Mouse (Mus musculus) heart, embryonic 11.5 days (tissue): ENCODE measurements at regions not wholly inside any gene's neighbourhood (a gene's known extent, or its start where the extent isn't known, plus 50 kb on each side); places are given as distances from the start of the nearest gene placed in this dataset.

Experiments
- ATAC-seq: fragments of 200-750 bp; cut with Nextera tagmentation; replicated peaks from 2 replicates; pipeline ENCODE4 v1.8.0; 2017; ENCODE audit warnings: moderate library complexity; ENCODE audit not compliant: insufficient number of reproducible peaks, low FRiP score, low TSS enrichment
- H3K27ac ChIP-seq: fragments of 300-500 bp; sonication (generic); 2 replicates; pipeline ENCODE4 v1.5.1; 2014; ENCODE audit warnings: mild to moderate bottlenecking, low read depth, low read length
- H3K27me3 ChIP-seq: fragments of 300-500 bp; sonication (generic); 2 replicates; pipeline ENCODE4 v1.6.1; 2014; ENCODE audit warnings: mild to moderate bottlenecking, low read length, mixed read lengths; ENCODE audit not compliant: control insufficient read depth, insufficient read depth
- H3K36me3 ChIP-seq: fragments of 300-500 bp; sonication (generic); 2 replicates; pipeline ENCODE4 v1.6.1; 2014; ENCODE audit warnings: mild to moderate bottlenecking, low read length, moderate library complexity, mixed read lengths; ENCODE audit not compliant: control insufficient read depth, insufficient read depth
- H3K4me1 ChIP-seq: fragments of 300-500 bp; sonication (generic); 2 replicates; pipeline ENCODE4 v1.6.1; 2014; ENCODE audit warnings: low read length; ENCODE audit not compliant: control insufficient read depth, insufficient read depth
- H3K4me2 ChIP-seq: fragments of 300-500 bp; sonication (generic); 2 replicates; pipeline ENCODE4 v1.6.1; 2014; ENCODE audit warnings: mild to moderate bottlenecking, moderate library complexity
- H3K4me3 ChIP-seq: fragments of 300-500 bp; sonication (generic); 2 replicates; pipeline ENCODE4 v1.5.1; 2014; ENCODE audit warnings: low read depth, low read length
- H3K9ac ChIP-seq: fragments of 300-500 bp; sonication (generic); 2 replicates; pipeline ENCODE4 v1.6.1; 2014; ENCODE audit warnings: mild to moderate bottlenecking, low read depth, low read length, moderate library complexity
- H3K9me3 ChIP-seq: fragments of 300-500 bp; sonication (generic); replicated peaks from 2 replicates; pipeline ENCODE4 v1.6.1; 2016; ENCODE audit warnings: low read length; ENCODE audit not compliant: control insufficient read depth
- WGBS: fragments of 180-500 bp; shearing (Covaris S2); extraction: QIAGEN DNeasy Blood & Tissue Kit; methylation state at CpG from one replicate; pipeline ENCODE4 v1.1.7; 2014; ENCODE audit not compliant: insufficient replicate concordance; 5-methylcytosine and 5-hydroxymethylcytosine counted together

DNA sequence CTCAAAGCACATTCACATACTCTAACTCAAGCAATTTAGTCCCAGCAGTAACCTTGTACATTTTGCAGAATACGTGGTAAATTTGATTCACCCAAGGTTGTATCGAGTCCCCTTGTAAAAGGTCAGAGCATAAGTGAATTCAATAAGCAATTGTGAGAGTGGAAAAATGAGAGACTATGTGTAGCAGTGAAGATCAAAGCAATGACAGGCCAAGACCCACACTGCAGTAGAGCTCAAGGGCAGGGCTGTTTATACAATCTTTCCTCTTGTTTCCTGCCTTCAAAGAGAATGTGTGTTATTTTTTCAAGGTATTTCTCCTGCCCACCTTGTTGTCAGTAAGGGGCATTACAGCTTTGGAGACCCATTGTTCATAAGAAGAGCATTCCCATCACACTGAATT is 311.4 kb upstream of the Cblb start:
- Histone ChIP-seq H3K27me3 (no peaks in the 10 kb centered on the region), H3K9ac (no peak overlapping the region), H3K4me2 (no peak overlapping the region), H3K9me3 (no peaks in the 10 kb centered on the region), H3K4me1 (no peaks in the 10 kb centered on the region), H3K4me3 (no peak overlapping the region), H3K36me3 (no peaks in the 10 kb centered on the region), H3K27ac (no peak overlapping the region)
- ATAC-seq: no peak
- 77% methylated on average over 2 of the region's 2 CpGs for WGBS

DNA sequence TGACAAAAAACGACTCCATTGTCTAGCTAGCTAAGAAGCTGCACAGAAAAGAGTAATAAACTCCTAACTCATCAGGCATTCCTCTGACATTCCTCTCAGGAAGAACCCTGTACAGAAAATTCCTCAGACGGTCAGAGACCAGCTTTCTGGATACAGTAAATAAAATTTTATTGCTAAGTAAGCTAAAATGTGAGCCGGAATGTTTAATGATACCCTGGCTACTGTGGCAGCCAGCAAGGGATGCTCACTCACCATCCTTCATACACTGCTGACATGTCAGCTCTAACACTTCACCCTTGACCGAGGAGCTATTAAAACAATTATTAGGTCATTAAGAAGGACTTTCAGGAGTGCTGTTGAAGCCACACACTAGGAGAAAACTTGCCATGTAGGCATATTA is 308.3 kb upstream of the Cblb start:
- H3K27ac ChIP-seq: no peak overlapping the region
- no peak overlapping the region for H3K4me3 ChIP-seq
- H3K4me1 ChIP-seq: no peaks in the 10 kb centered on the region
- WGBS: 58% methylated on average over 4 of the region's 4 CpGs
- no peak for ATAC-seq
- H3K27me3 ChIP-seq: no peaks in the 10 kb centered on the region
- no peak overlapping the region for H3K4me2 ChIP-seq
- no peaks in the 10 kb centered on the region for H3K9me3 ChIP-seq
- H3K9ac ChIP-seq: no peak overlapping the region
- no peaks in the 10 kb centered on the region for H3K36me3 ChIP-seq

DNA sequence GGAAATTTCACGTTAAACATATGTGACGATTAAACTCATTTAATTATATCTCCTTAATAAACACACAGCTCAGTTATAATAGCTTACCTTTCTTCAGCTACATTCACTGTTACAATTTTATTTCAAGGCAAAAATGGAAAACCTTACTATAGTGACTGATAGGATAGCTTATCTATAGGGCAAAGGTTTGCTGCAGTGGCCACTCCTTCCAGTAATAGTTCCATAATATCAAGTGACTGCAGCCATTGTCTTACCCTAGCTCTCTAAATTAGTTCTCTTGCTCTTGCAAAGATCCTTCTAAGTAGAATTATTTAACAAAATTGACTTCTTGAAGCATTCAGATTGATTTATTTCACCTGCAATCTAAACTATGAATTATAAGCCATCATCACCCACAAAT is 289.1 kb upstream of the Cblb start:
- Histone ChIP-seq H3K9ac (no peak overlapping the region), H3K4me1 (no peaks in the 10 kb centered on the region), H3K27ac (no peak overlapping the region), H3K4me2 (no peak overlapping the region), H3K4me3 (no peak overlapping the region), H3K27me3 (no peaks in the 10 kb centered on the region), H3K36me3 (no peaks in the 10 kb centered on the region), H3K9me3 (no peaks in the 10 kb centered on the region)
- 92% methylated on average over 2 of the region's 2 CpGs for WGBS
- ATAC-seq: no peak

- no peak overlapping the region for H3K4me2 ChIP-seq
- ATAC-seq: no peak
- no peak overlapping the region for H3K4me3 ChIP-seq
- no peak overlapping the region for H3K27ac ChIP-seq
- no peaks in the 10 kb centered on the region for H3K27me3 ChIP-seq
- H3K9ac ChIP-seq: no peak overlapping the region
- H3K4me1 ChIP-seq: no peaks in the 10 kb centered on the region
- 76% methylated on average over 7 of the region's 7 CpGs for WGBS
- no peaks in the 10 kb centered on the region for H3K9me3 ChIP-seq
- H3K36me3 ChIP-seq: no peaks in the 10 kb centered on the region
Measured at GRCm38 (mm10) chr16:51751878-51752277, 279.1 kb upstream of the Cblb start.

DNA sequence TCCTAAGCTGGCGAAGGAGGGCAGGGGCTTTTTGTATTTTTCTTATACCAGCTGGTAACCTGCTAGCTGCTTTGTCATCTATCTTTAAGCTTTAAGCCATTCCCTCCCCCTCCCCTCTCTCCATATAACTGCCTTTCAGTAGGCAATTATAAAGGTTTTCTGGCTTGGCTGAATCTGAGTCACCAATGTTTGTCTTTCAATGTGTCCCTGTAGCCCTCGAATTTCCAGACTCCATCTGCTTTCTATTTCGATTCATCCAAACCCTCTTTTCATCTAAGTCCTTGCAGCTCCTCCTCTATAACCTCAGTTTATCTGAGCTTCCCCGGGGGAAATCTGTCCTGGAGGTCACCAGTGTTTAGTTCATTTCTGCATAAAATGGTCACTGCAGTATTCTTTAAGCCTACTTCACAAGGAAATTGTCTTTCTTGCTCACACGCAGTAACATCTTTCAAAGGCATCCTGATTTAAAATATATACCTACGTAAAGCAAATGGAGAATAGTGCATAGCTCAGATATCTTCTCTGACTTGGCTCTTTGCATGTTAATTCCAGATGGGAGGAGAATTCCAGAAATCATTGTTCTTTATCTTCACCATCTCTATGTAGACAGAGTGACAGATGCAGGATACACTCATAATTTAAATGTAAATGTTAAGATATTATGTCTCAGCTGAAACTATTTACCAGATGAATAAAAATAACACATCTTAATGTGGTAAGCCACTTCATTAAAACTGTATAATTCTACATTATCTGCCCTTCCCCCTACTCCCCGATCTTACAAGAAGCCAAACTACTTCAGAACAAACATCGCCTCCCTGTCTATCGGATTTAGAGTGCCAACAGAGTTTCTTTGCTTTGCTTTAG is 272.4 kb upstream of the Cblb start:
- 55% methylated on average over 9 of the region's 9 CpGs for WGBS
- Histone ChIP-seq H3K9me3 (no peaks in the 10 kb centered on the region), H3K9ac (no peak overlapping the region), H3K4me2 (no peak overlapping the region), H3K27ac (no peak overlapping the region), H3K4me1 (no peaks in the 10 kb centered on the region), H3K27me3 (no peaks in the 10 kb centered on the region), H3K4me3 (no peak overlapping the region), H3K36me3 (no peaks in the 10 kb centered on the region)
- no peak for ATAC-seq

DNA sequence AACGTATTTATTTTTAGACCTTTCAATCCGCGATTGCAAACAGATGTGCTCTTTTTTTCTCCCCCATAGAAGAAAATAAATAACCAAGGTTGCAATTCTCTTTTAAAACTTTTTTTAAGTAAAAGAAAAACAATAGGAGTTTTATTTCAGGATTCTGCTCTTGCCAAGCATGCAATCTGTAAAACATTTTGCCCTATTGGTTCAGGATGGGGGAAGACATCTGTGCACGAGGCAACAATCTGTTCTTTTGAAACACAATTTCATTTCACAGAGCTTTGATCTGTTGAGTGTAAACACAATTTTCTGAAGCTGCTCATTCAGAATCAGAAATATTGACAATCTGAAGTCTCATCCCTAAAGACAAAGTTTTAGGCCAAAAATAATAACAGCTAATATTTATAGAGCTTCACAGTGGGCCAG is 271.8 kb upstream of the Cblb start:
- Histone ChIP-seq H3K36me3 (no peaks in the 10 kb centered on the region), H3K27ac (no peak overlapping the region), H3K27me3 (no peaks in the 10 kb centered on the region), H3K4me2 (no peak overlapping the region), H3K9ac (no peak overlapping the region), H3K9me3 (no peaks in the 10 kb centered on the region), H3K4me1 (no peaks in the 10 kb centered on the region), H3K4me3 (no peak overlapping the region)
- no peak for ATAC-seq
- WGBS: 47% methylated on average over 4 of the region's 4 CpGs

GRCm38 (mm10) chr16:51767556-51767955 is 263.5 kb upstream of the Cblb start:
- H3K4me1 ChIP-seq: no peaks in the 10 kb centered on the region
- H3K9ac ChIP-seq: no peak overlapping the region
- no peak for ATAC-seq
- no peak overlapping the region for H3K4me2 ChIP-seq
- no peaks in the 10 kb centered on the region for H3K36me3 ChIP-seq
- H3K4me3 ChIP-seq: no peak overlapping the region
- H3K27me3 ChIP-seq: no peaks in the 10 kb centered on the region
- H3K27ac ChIP-seq: no peak overlapping the region
- no peaks in the 10 kb centered on the region for H3K9me3 ChIP-seq
- WGBS: 71% methylated on average over 3 of the region's 3 CpGs

GRCm38 (mm10) chr16:51778920-51779319 is 252.1 kb upstream of the Cblb start:
- Histone ChIP-seq H3K27me3 (no peaks in the 10 kb centered on the region), H3K9ac (no peak overlapping the region), H3K4me1 (no peaks in the 10 kb centered on the region), H3K36me3 (no peaks in the 10 kb centered on the region), H3K4me2 (no peak overlapping the region), H3K27ac (no peak overlapping the region), H3K4me3 (no peak overlapping the region), H3K9me3 (no peaks in the 10 kb centered on the region)
- WGBS: 71% methylated on average over 2 of the region's 2 CpGs
- ATAC-seq: no peak

DNA sequence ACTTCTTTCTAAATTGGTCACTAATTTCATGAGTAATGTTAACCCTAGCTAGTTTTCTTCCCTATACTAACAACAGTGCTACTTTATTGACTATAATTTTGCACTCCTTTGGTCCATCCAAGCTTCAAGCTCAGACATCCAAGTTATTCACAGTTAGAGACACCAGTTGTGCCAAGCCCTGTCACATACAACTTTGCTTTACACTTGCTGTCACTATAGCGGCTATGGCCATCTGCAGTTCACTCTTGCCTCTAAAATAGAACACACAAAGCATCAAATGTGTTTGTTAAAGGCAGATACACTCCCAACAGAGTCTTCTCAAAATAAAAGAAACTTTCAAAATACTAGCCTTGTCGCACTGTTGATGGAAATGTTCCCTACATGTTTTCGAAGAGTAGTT is 236.0 kb upstream of the Cblb start:
- Histone ChIP-seq H3K27me3 (no peaks in the 10 kb centered on the region), H3K36me3 (no peaks in the 10 kb centered on the region), H3K4me3 (no peak overlapping the region), H3K4me2 (no peak overlapping the region), H3K9ac (no peak overlapping the region), H3K4me1 (no peaks in the 10 kb centered on the region), H3K27ac (no peak overlapping the region), H3K9me3 (no peaks in the 10 kb centered on the region)
- ATAC-seq: no peak
- WGBS: 88% methylated on average over 3 of the region's 3 CpGs
